Comparison of ENCODE assay signal across 8 mouse cellular contexts in genomic region chr9:106421865-106422160, GRCm38 (mm10). TPM values are rescaled to one million over a fixed set of nuclear protein-coding genes. Genes with fewer than 3 reads are reported as not detected.
A peak's percentile ranks its signal among the peaks of the same experiment; 100 is the strongest.
DNase-seq lines count a peak whose midpoint lies in the region; ATAC-seq and TF ChIP-seq lines count a peak whose summit lies in the region.

No protein-coding gene starts in this region.

- TF ChIP-seq CTCF in cortical plate, adult 2 months (IDR thresholded peaks at IDR 0.05; ENCODE audit: extremely low read depth, insufficient read depth, low read length) = peak; percentile 97

- ATAC-seq in inflammation-experienced regulatory T-cells, adult 6 months = peak; percentile 64
- ATAC-seq in megakaryocyte-erythroid progenitor cell, adult 5-6 weeks (replicated peaks; ENCODE audit: low FRiP score, low TSS enrichment, poor library complexity, severe bottlenecking) = peak; percentile 79

- no peak overlapping the region for H3K27ac ChIP-seq in cortical plate, adult 2 months (ENCODE audit: insufficient read depth, low read length)

- intact Hi-C loops in gastrocnemius, postnatal 14 days (cut with DNase I; ENCODE audit: low total_unique reads) = loop anchor here (2.0 to 5.0 kb wide), 2 partner anchors 115 to 133 kb away; no protein-coding TSS in a partner anchor
- intact Hi-C loops in left cerebral cortex, postnatal 10 days (cut with DNase I) = loop anchor here (1.0 to 10.0 kb wide), 4 partner anchors 53 to 247 kb away; partner anchors contain the start of genes Dusp7 and Wdr82

- H3K4me3 ChIP-seq in cortical plate, adult 2 months (ENCODE audit: insufficient read depth, low read length) = no peak overlapping the region

- no peak for TF ChIP-seq POLR2A in cortical plate, adult 2 months (IDR thresholded peaks at IDR 0.05; ENCODE audit: extremely low read depth, insufficient read depth, low read length)

- H3K4me1 ChIP-seq in cortical plate, adult 2 months (ENCODE audit: control insufficient read depth, insufficient read depth, low read length) = peaks cover 9% of the 10 kb centered on the region

- DNase-seq in adipocyte (ENCODE audit: low spot score) = peak; percentile 87
- DNase-seq in gastrocnemius, postnatal 14 days = peak; percentile 85
- DNase-seq in left cerebral cortex, postnatal 10 days (ENCODE audit: extremely low spot score in 1 of 2, low spot score in 2 of 2) = peak; percentile 89 to 90
- DNase-seq in right cerebral cortex, postnatal 25 days = peak; percentile 81
- DNase-seq in urinary bladder, postnatal 4 days (ENCODE audit: low spot score in 2 of 2) = peak; percentile 74 to 82

RNA-seq across cellular contexts. Expression of gene Rpl29, which starts 7.4 kb away (rescaled TPM):
- 666 and 719 TPM in 2 replicates for polyA plus RNA-seq in cortical plate, adult 2 months (2012; rRNA removed)
- total RNA-seq in gastrocnemius, postnatal 14 days (2021) = 100 to 1,000 TPM; 350 to 424 TPM
- 1,000 to 10,000 TPM; 1,038 to 1,832 (median 1,102) TPM for polyA plus RNA-seq in inflammation-experienced regulatory T-cells, adult 6 months (2017; shearing (Covaris generic))
- 100 to 1,000 TPM; 378 to 397 TPM for total RNA-seq in left cerebral cortex, postnatal 10 days (2021)
- total RNA-seq in megakaryocyte-erythroid progenitor cell, adult 5-6 weeks (2014; fragmentation: Nextera tagmentation) = 3,119 and 3,478 TPM in 2 replicates
- total RNA-seq in megakaryocyte-erythroid progenitor cell, adult 5-6 weeks (2017) = 1,796 and 2,125 TPM in 2 replicates

RNA-seq across cellular contexts. Expression of gene Acy1, which starts 16.3 kb away (rescaled TPM):
- 10.7 and 12.1 TPM in 2 replicates for polyA plus RNA-seq in cortical plate, adult 2 months (2012; rRNA removed)
- total RNA-seq in gastrocnemius, postnatal 14 days (2021) = 10 to 100 TPM in 1 of 2 experiments, 1 to 10 TPM in 1; 8.4 to 10.9 TPM
- 10 to 100 TPM in 1 of 3 experiments, 1 to 10 TPM in 2; 8.9 to 14.6 (median 9.4) TPM for polyA plus RNA-seq in inflammation-experienced regulatory T-cells, adult 6 months (2017; shearing (Covaris generic))
- 1 to 10 TPM; 9.2 to 9.3 TPM for total RNA-seq in left cerebral cortex, postnatal 10 days (2021)
- total RNA-seq in megakaryocyte-erythroid progenitor cell, adult 5-6 weeks (2014; fragmentation: Nextera tagmentation) = 17.3 and 22.0 TPM in 2 replicates
- total RNA-seq in megakaryocyte-erythroid progenitor cell, adult 5-6 weeks (2017) = 20.9 and 22.4 TPM in 2 replicates

RNA-seq across cellular contexts. Expression of gene Abhd14b, which starts 25.4 kb away (rescaled TPM):
- 37.9 and 42.8 TPM in 2 replicates for polyA plus RNA-seq in cortical plate, adult 2 months (2012; rRNA removed)
- total RNA-seq in gastrocnemius, postnatal 14 days (2021) = 1 to 10 TPM; 4.6 to 6.5 TPM
- 10 to 100 TPM in 2 of 3 experiments, 1 to 10 TPM in 1; 6.3 to 17.6 (median 12.6) TPM for polyA plus RNA-seq in inflammation-experienced regulatory T-cells, adult 6 months (2017; shearing (Covaris generic))
- total RNA-seq in left cerebral cortex, postnatal 10 days (2021) = 10 to 100 TPM in 1 of 2 experiments, 1 to 10 TPM in 1; 9.7 to 10.3 TPM
- 11.9 and 14.9 TPM in 2 replicates for total RNA-seq in megakaryocyte-erythroid progenitor cell, adult 5-6 weeks (2014; fragmentation: Nextera tagmentation)
- 3.6 and 4.9 TPM in 2 replicates for total RNA-seq in megakaryocyte-erythroid progenitor cell, adult 5-6 weeks (2017)

RNA-seq across cellular contexts. Expression of gene Abhd14a, which starts 25.7 kb away (rescaled TPM):
- polyA plus RNA-seq in cortical plate, adult 2 months (2012; rRNA removed) = 88.0 and 94.9 TPM in 2 replicates
- total RNA-seq in gastrocnemius, postnatal 14 days (2021) = 10 to 100 TPM; 13.3 to 16.0 TPM
- 10 to 100 TPM in 2 of 3 experiments, 1 to 10 TPM in 1; 8.1 to 14.9 (median 14.4) TPM for polyA plus RNA-seq in inflammation-experienced regulatory T-cells, adult 6 months (2017; shearing (Covaris generic))
- total RNA-seq in left cerebral cortex, postnatal 10 days (2021) = 10 to 100 TPM; 55.7 to 59.6 TPM
- 40.5 and 56.0 TPM in 2 replicates for total RNA-seq in megakaryocyte-erythroid progenitor cell, adult 5-6 weeks (2014; fragmentation: Nextera tagmentation)
- total RNA-seq in megakaryocyte-erythroid progenitor cell, adult 5-6 weeks (2017) = 18.6 and 31.0 TPM in 2 replicates

RNA-seq across cellular contexts. Expression of gene Pcbp4, which starts 31.3 kb away (rescaled TPM):
- 304 and 306 TPM in 2 replicates for polyA plus RNA-seq in cortical plate, adult 2 months (2012; rRNA removed)
- total RNA-seq in gastrocnemius, postnatal 14 days (2021) = 10 to 100 TPM; 47.6 to 48.7 TPM
- 1 to 10 TPM; 4.1 to 5.0 (median 4.4) TPM for polyA plus RNA-seq in inflammation-experienced regulatory T-cells, adult 6 months (2017; shearing (Covaris generic))
- total RNA-seq in left cerebral cortex, postnatal 10 days (2021) = 100 to 1,000 TPM; 222 to 242 TPM
- 0.40 and 6.6 TPM in 2 replicates for total RNA-seq in megakaryocyte-erythroid progenitor cell, adult 5-6 weeks (2014; fragmentation: Nextera tagmentation)
- total RNA-seq in megakaryocyte-erythroid progenitor cell, adult 5-6 weeks (2017) = 0.30 and 0.89 TPM in 2 replicates

Comparison
In these comparisons a context has a peak if more than half of its experiments do, and no peak if none do; other contexts are left out.
1. RNA of gene Rpl29, which starts 7.4 kb away (total RNA-seq): 1,796 to 3,478 TPM in megakaryocyte-erythroid progenitor cell, adult 5-6 weeks; 350 to 424 TPM in gastrocnemius, postnatal 14 days and 378 to 397 TPM in left cerebral cortex, postnatal 10 days; every median in the first group is over 4 times any median in the second.
2. Peak in every context shown above with its lines, with median percentiles within 50 percentile points of each other: DNase-seq.